Mouse (Mus musculus) lung, postnatal 0 days (tissue): ENCODE measurements around the gene Cdk17. TPM values are rescaled to one million over a fixed set of nuclear protein-coding genes. Genes with fewer than 3 reads are reported as not detected.

Source experiments
- ATAC-seq: fragments of 200-750 bp; cut with Nextera tagmentation; 2 replicates; pipeline ENCODE4 v1.8.0; 2017; ENCODE audit warnings: moderate library complexity
- DNase-seq: peaks from one replicate; pipeline ENCODE4 v3.0.0-alpha.2; 2016; ENCODE audit warnings: low spot score
- H3K27ac ChIP-seq: fragments of 300-500 bp; sonication (generic); 2 replicates; pipeline ENCODE4 v1.5.1; 2014; ENCODE audit warnings: antibody characterized with exemption, mild to moderate bottlenecking, low read length, mixed read lengths
- H3K27me3 ChIP-seq: fragments of 300-500 bp; sonication (generic); replicated peaks from 2 replicates; pipeline ENCODE4 v1.6.1; 2014; ENCODE audit warnings: low read length, mixed read lengths; ENCODE audit not compliant: insufficient read depth
- H3K36me3 ChIP-seq: fragments of 300-500 bp; sonication (generic); 2 replicates; pipeline ENCODE4 v1.6.1; 2014; ENCODE audit warnings: low read length, mixed read lengths; ENCODE audit not compliant: insufficient read depth
- H3K4me1 ChIP-seq: fragments of 300-500 bp; sonication (generic); 2 replicates; pipeline ENCODE4 v1.6.1; 2014; ENCODE audit warnings: antibody characterized with exemption, low read depth, low read length, mixed read lengths; ENCODE audit not compliant: insufficient read depth
- H3K4me2 ChIP-seq: fragments of 300-500 bp; sonication (generic); replicated peaks from 2 replicates; pipeline ENCODE4 v1.6.1; 2014; ENCODE audit warnings: low read depth, mild to moderate bottlenecking, low read length, moderate library complexity, mixed read lengths
- H3K4me3 ChIP-seq: fragments of 300-500 bp; sonication (generic); 2 replicates; pipeline ENCODE4 v1.5.1; 2014; ENCODE audit warnings: low read depth, low read length
- H3K9ac ChIP-seq: fragments of 300-500 bp; sonication (generic); replicated peaks from 2 replicates; pipeline ENCODE4 v1.6.1; 2014; ENCODE audit warnings: low read depth, mild to moderate bottlenecking
- H3K9me3 ChIP-seq: fragments of 300-500 bp; sonication (generic); 2 replicates; pipeline ENCODE4 v1.6.1; 2016; ENCODE audit warnings: low read length, mixed read lengths
- CTCF ChIP-seq: IDR thresholded peaks from 2 replicates; pipeline ENCODE4 v1.5.1; 2016; ENCODE audit warnings: antibody characterized with exemption, mild to moderate bottlenecking
- EP300 ChIP-seq: IDR thresholded peaks from 2 replicates; pipeline ENCODE4 v1.6.1; 2016; ENCODE audit warnings: antibody characterized with exemption, mild to moderate bottlenecking, control low read depth
- WGBS: fragments of 180-500 bp; shearing (Covaris S2); extraction: QIAGEN DNeasy Blood & Tissue Kit; methylation state at CpG from one replicate; pipeline ENCODE4 v1.1.7; 2014; 5-methylcytosine and 5-hydroxymethylcytosine counted together
- polyA plus RNA-seq: library from polyadenylated mRNA; unstranded; fragments of >200 nt; fragmentation: Nextera tagmentation; extraction: Ambion mirVana; gene quantifications from 2 replicates; pipeline ENCODE4 v1.2.1, GENCODE M21; 2015

Gene Cdk17
- polyA plus RNA-seq, 1 experiment from 2014 or later, result 12.6 TPM

- TF ChIP-seq EP300, result no peak
- TF ChIP-seq CTCF, result no peak
- H3K27me3 ChIP-seq, result no peaks in the 10 kb centered on the region
- WGBS, result 56% methylated on average over 3 of the region's 3 CpGs
Observed at GRCm38 (mm10) chr10:93126025-93126424, 34.6 kb upstream of the Cdk17 start.

GRCm38 (mm10) chr10:93128566-93128965, 32.1 kb upstream of the Cdk17 start:
- H3K4me3 ChIP-seq, result no peak overlapping the region
- H3K4me2 ChIP-seq, result no peak overlapping the region
- WGBS, result 80% methylated on average over 2 of the region's 2 CpGs
- H3K4me1 ChIP-seq, result no peaks in the 10 kb centered on the region
- no peaks in the 10 kb centered on the region for H3K27me3 ChIP-seq
- H3K36me3 ChIP-seq, result no peaks in the 10 kb centered on the region
- TF ChIP-seq CTCF (no peak), EP300 (no peak)
- H3K27ac ChIP-seq, result no peak overlapping the region
- DNase-seq (no peak), ATAC-seq (no peak)
- H3K9ac ChIP-seq, result no peak overlapping the region
- H3K9me3 ChIP-seq, result no peaks in the 10 kb centered on the region

More at GRCm38 (mm10) chr10:93126025-93126424, 34.6 kb upstream of the Cdk17 start:
- H3K36me3 ChIP-seq, result no peaks in the 10 kb centered on the region
- no peak overlapping the region for H3K27ac ChIP-seq
- H3K4me2 ChIP-seq, result no peak overlapping the region
- no peak overlapping the region for H3K9ac ChIP-seq
- H3K9me3 ChIP-seq, result no peaks in the 10 kb centered on the region
- no peaks in the 10 kb centered on the region for H3K4me1 ChIP-seq
- ATAC-seq (no peak), DNase-seq (no peak)
- H3K4me3 ChIP-seq, result no peak overlapping the region

- TF ChIP-seq EP300 (no peak), CTCF (no peak)
- Histone ChIP-seq H3K27me3 (no peaks in the 10 kb centered on the region), H3K4me2 (no peak overlapping the region), H3K9ac (no peak overlapping the region), H3K27ac (no peak overlapping the region), H3K4me3 (no peak overlapping the region), H3K9me3 (no peaks in the 10 kb centered on the region), H3K4me1 (no peaks in the 10 kb centered on the region), H3K36me3 (no peaks in the 10 kb centered on the region)
- no peak for ATAC-seq
- no peak for DNase-seq
- 84% methylated on average over 1 of the region's 1 CpGs for WGBS
Observed at GRCm38 (mm10) chr10:93129345-93129744, 31.3 kb upstream of the Cdk17 start.

GRCm38 (mm10) chr10:93129904-93130455, 30.7 kb upstream of the Cdk17 start:
- Histone ChIP-seq H3K4me1 (no peaks in the 10 kb centered on the region), H3K27ac (no peak overlapping the region)
- no peak for ATAC-seq

GRCm38 (mm10) chr10:93130456-93130940, 30.2 kb upstream of the Cdk17 start:
- no peaks in the 10 kb centered on the region for H3K36me3 ChIP-seq
- H3K4me1 ChIP-seq, result no peaks in the 10 kb centered on the region
- H3K27ac ChIP-seq, result no peak overlapping the region
- no peak overlapping the region for H3K4me3 ChIP-seq
- ATAC-seq (no peak), DNase-seq (no peak)
- no peaks in the 10 kb centered on the region for H3K9me3 ChIP-seq
- no peaks in the 10 kb centered on the region for H3K27me3 ChIP-seq
- H3K9ac ChIP-seq, result no peak overlapping the region
- H3K4me2 ChIP-seq, result no peak overlapping the region
- TF ChIP-seq EP300 (no peak), CTCF (no peak)
- 75% methylated on average over 10 of the region's 10 CpGs for WGBS

More at GRCm38 (mm10) chr10:93129904-93130455, 30.7 kb upstream of the Cdk17 start:
- Histone ChIP-seq H3K9ac (no peak overlapping the region), H3K27me3 (no peaks in the 10 kb centered on the region), H3K4me3 (no peak overlapping the region), H3K4me2 (no peak overlapping the region), H3K9me3 (no peaks in the 10 kb centered on the region), H3K36me3 (no peaks in the 10 kb centered on the region)
- WGBS, result 75% methylated on average over 9 of the region's 9 CpGs
- DNase-seq, result no peak
- no peak for TF ChIP-seq CTCF
- no peak for TF ChIP-seq EP300

- H3K4me1 ChIP-seq, result no peaks in the 10 kb centered on the region
- TF ChIP-seq EP300, result no peak
- TF ChIP-seq CTCF, result no peak
- DNase-seq, result no peak
- H3K4me2 ChIP-seq, result no peak overlapping the region
- no peak for ATAC-seq
- WGBS, result 87% methylated on average over 9 of the region's 9 CpGs
- no peak overlapping the region for H3K9ac ChIP-seq
- no peak overlapping the region for H3K27ac ChIP-seq
- H3K9me3 ChIP-seq, result no peaks in the 10 kb centered on the region
- H3K27me3 ChIP-seq, result no peaks in the 10 kb centered on the region
- no peak overlapping the region for H3K4me3 ChIP-seq
- no peaks in the 10 kb centered on the region for H3K36me3 ChIP-seq
Observed at GRCm38 (mm10) chr10:93131865-93132566, 28.7 kb upstream of the Cdk17 start.
